Mouse (Mus musculus) Patski (cell line): ENCODE results near the gene Stk39. TPM values are rescaled to one million over a fixed set of nuclear protein-coding genes. Genes with fewer than 3 reads are reported as not detected.

Source experiments
- ATAC-seq: fragments of 100-300 bp; one replicate; pipeline ENCODE4 v1.8.0; 2021
- CTCF ChIA-PET: fragments of 350-600 bp; sonication (Branson Sonifier 250); formaldehyde crosslinking; loops from one replicate; lab custom pipeline; 2022; ENCODE audit warnings: inconsistent platforms; lab: Charles Lee
- POLR2A ChIA-PET: fragments of 350-600 bp; sonication (Branson Sonifier 250); formaldehyde crosslinking; loops from one replicate; lab custom pipeline; 2022; ENCODE audit warnings: antibody characterized with exemption, inconsistent platforms; lab: Charles Lee
- DNase-seq: peaks from one replicate; pipeline ENCODE4 v3.0.0-alpha.2; 2011; ENCODE audit warnings: low read depth, low spot score
- H3K27me3 ChIP-seq: fragments of 371-371 bp; one replicate; pipeline ENCODE4 v1.5.1; 2021
- CTCF ChIP-seq: fragments of 100-300 bp; IDR thresholded peaks from one replicate; pipeline ENCODE4 v1.5.1; 2021
- in situ Hi-C: fragments of 300-500 bp; cut with MboI; formaldehyde crosslinking; loops from 3 replicates; pipeline ENCODE4 v1.11.1; 2018; ENCODE audit warnings: low pct_unique_long_range_greater_than_20kb, mixed read lengths
- polyA plus RNA-seq: library from polyadenylated mRNA; unstranded; gene quantifications from one replicate; pipeline ENCODE4 v1.2.3, GENCODE M21; 2021

Gene Stk39
- polyA plus RNA-seq, 1 experiment from 2014 or later: 53.1 TPM

- no peaks in the 10 kb centered on the region for H3K27me3 ChIP-seq
- ChIA-PET CTCF (interaction anchor here (0.8 to 1.2 kb wide), 4 partner anchors 9 to 371 kb away, joined by 3 to 5 read pairs (median 3); no protein-coding TSS in a partner anchor), POLR2A (interaction anchor here (0.7 kb wide), 1 partner anchor 41 kb away, joined by 3 read pairs; no protein-coding TSS in a partner anchor)
- in situ Hi-C loops: no loop called here
- TF ChIP-seq CTCF: no peak
- DNase-seq: no peak
- no peak for ATAC-seq
Observed at GRCm38 (mm10) chr2:68385654-68386312, 86.3 kb downstream of the Stk39 start.

- in situ Hi-C loops: no loop called here
- ATAC-seq: no peak
- ChIA-PET CTCF (interaction anchor here (1.2 kb wide), 1 partner anchor 15 kb away, joined by 3 read pairs; no protein-coding TSS in a partner anchor), POLR2A (no interaction called here)
- H3K27me3 ChIP-seq: no peaks in the 10 kb centered on the region
- no peak for DNase-seq
- TF ChIP-seq CTCF: no peak
Observed at GRCm38 (mm10) chr2:68383964-68384363, 88.1 kb downstream of the Stk39 start.

GRCm38 (mm10) chr2:68382394-68383059, 89.5 kb downstream of the Stk39 start:
- H3K27me3 ChIP-seq: no peaks in the 10 kb centered on the region
- in situ Hi-C loops: no loop called here
- no peak for DNase-seq
- ATAC-seq: no peak
- ChIA-PET POLR2A (no interaction called here), CTCF (no interaction called here)
- TF ChIP-seq CTCF: no peak

- ATAC-seq (no peak), DNase-seq (no peak)
- in situ Hi-C loops: no loop called here
- POLR2A ChIA-PET: interaction anchor here (0.8 to 1.0 kb wide), 2 partner anchors 10 to 24 kb away, joined by 3 to 5 read pairs; no protein-coding TSS in a partner anchor
- no peaks in the 10 kb centered on the region for H3K27me3 ChIP-seq
- CTCF ChIA-PET: no interaction called here
- no peak for TF ChIP-seq CTCF
Observed at GRCm38 (mm10) chr2:68381881-68382280, 90.2 kb downstream of the Stk39 start.

- ATAC-seq (peak; percentile 26), DNase-seq (no peak)
- CTCF ChIA-PET: interaction anchor here (1.4 kb wide), 1 partner anchor 34 kb away, joined by 3 read pairs; no protein-coding TSS in a partner anchor
Observed at GRCm38 (mm10) chr2:68381205-68381604, 90.9 kb downstream of the Stk39 start.

GRCm38 (mm10) chr2:68379631-68380030, 92.4 kb downstream of the Stk39 start:
- H3K27me3 ChIP-seq: no peaks in the 10 kb centered on the region
- in situ Hi-C loops: loop anchor here (5.0 kb wide), 1 partner anchor 83 kb away; no protein-coding TSS in a partner anchor
- CTCF ChIA-PET: no interaction called here
- POLR2A ChIA-PET: no interaction called here
- ATAC-seq (peak; percentile 40), DNase-seq (no peak)
- TF ChIP-seq CTCF: no peak

More at GRCm38 (mm10) chr2:68381205-68381604, 90.9 kb downstream of the Stk39 start:
- in situ Hi-C loops: no loop called here
- H3K27me3 ChIP-seq: no peaks in the 10 kb centered on the region
- TF ChIP-seq CTCF: no peak
- POLR2A ChIA-PET: interaction anchor here (0.8 to 1.0 kb wide), 2 partner anchors 11 to 25 kb away, joined by 3 to 5 read pairs; no protein-coding TSS in a partner anchor

GRCm38 (mm10) chr2:68378319-68378718, 93.7 kb downstream of the Stk39 start:
- no peaks in the 10 kb centered on the region for H3K27me3 ChIP-seq
- TF ChIP-seq CTCF: no peak
- in situ Hi-C loops: loop anchor here (5.0 kb wide), 1 partner anchor 84 kb away; no protein-coding TSS in a partner anchor
- ChIA-PET CTCF (no interaction called here), POLR2A (interaction anchor here (1.5 kb wide), 1 partner anchor 27 kb away, joined by 5 read pairs; no protein-coding TSS in a partner anchor)
- DNase-seq (no peak), ATAC-seq (no peak)

- POLR2A ChIA-PET: interaction anchor here (1.5 kb wide), 1 partner anchor 28 kb away, joined by 5 read pairs; no protein-coding TSS in a partner anchor
- no peak for TF ChIP-seq CTCF
- CTCF ChIA-PET: no interaction called here
- in situ Hi-C loops: loop anchor here (5.0 kb wide), 1 partner anchor 85 kb away; no protein-coding TSS in a partner anchor
- ATAC-seq (no peak), DNase-seq (no peak)
- no peaks in the 10 kb centered on the region for H3K27me3 ChIP-seq
Observed at GRCm38 (mm10) chr2:68377251-68377681, 94.8 kb downstream of the Stk39 start.

GRCm38 (mm10) chr2:68376660-68377059, 95.4 kb downstream of the Stk39 start:
- CTCF ChIA-PET: no interaction called here
- no peak for DNase-seq
- no peaks in the 10 kb centered on the region for H3K27me3 ChIP-seq
- no peak for ATAC-seq
- no peak for TF ChIP-seq CTCF
- in situ Hi-C loops: loop anchor here (5.0 kb wide), 1 partner anchor 86 kb away; no protein-coding TSS in a partner anchor
- POLR2A ChIA-PET: interaction anchor here (0.6 to 1.5 kb wide), 2 partner anchors 29 to 94 kb away, joined by 3 to 5 read pairs; no protein-coding TSS in a partner anchor

- POLR2A ChIA-PET: no interaction called here
- DNase-seq: no peak
Observed at GRCm38 (mm10) chr2:68374202-68374601, 97.9 kb downstream of the Stk39 start.

More at GRCm38 (mm10) chr2:68374202-68374601, 97.9 kb downstream of the Stk39 start:
- CTCF ChIA-PET: interaction anchor here (1.2 kb wide), 2 partner anchors 10 to 24 kb away, joined by 3 read pairs; no protein-coding TSS in a partner anchor
- in situ Hi-C loops: no loop called here
- ATAC-seq: no peak
- no peak for TF ChIP-seq CTCF
- no peaks in the 10 kb centered on the region for H3K27me3 ChIP-seq
